Mouse (Mus musculus): ENCODE measurements around the gene Ergic1. TPM values are rescaled to one million over a fixed set of nuclear protein-coding genes. Genes with fewer than 3 reads are reported as not detected.

Ergic1 gene
- 156 and 178 TPM in 2 replicates for polyA plus RNA-seq (2012; rRNA removed)

DNA sequence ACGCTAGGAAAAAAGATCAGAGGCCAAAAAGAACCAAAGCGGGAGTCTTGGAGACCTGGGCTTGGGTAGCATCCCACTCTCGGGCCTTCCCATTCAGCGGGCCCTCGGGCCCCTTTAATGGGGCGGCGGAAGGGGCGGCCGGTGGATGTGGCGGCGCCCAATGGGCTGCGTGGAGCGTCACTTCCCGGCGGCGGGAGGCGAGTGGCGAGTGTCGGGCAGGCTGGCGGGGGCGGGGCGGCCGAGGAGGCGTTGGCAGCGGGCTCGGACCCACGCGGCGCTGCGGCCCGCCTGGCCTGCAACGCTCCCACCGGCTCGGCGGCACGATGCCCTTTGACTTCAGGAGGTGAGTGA is at the start of gene Ergic1:
Ergic1 (plus strand) TSS at position 200 of the 351 bp plus-strand sequence.

DNA sequence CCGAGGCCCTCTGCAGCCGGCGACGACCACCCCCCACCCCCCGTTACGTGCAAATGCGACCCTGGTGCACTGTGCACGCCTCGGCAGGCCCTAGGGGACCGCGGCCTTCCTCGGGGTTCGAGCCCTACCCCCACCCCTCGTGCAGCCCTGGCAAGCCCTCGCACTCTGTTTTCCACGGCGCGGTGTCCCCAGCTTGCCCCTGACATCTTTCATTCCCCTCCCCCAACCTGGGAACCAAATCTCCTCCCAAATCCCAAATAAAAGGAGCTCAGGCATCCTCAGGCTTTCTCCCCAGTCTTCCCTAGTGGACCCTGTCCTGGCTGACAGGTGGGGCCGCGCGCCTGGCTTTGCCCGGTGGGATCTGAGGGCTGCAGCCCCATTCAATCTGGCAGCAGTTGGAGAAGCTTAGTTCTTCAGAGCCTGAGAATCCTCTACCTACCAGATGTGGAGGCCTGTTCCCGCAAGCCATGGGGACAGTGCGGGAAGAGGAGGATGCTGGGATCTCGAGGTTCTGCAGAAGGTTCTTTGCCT is 427 bp downstream of the Ergic1 start, which contains the start of gene Dusp1:
Dusp1 (minus strand) TSS at position 478 of the 531 bp plus-strand sequence.

DNA sequence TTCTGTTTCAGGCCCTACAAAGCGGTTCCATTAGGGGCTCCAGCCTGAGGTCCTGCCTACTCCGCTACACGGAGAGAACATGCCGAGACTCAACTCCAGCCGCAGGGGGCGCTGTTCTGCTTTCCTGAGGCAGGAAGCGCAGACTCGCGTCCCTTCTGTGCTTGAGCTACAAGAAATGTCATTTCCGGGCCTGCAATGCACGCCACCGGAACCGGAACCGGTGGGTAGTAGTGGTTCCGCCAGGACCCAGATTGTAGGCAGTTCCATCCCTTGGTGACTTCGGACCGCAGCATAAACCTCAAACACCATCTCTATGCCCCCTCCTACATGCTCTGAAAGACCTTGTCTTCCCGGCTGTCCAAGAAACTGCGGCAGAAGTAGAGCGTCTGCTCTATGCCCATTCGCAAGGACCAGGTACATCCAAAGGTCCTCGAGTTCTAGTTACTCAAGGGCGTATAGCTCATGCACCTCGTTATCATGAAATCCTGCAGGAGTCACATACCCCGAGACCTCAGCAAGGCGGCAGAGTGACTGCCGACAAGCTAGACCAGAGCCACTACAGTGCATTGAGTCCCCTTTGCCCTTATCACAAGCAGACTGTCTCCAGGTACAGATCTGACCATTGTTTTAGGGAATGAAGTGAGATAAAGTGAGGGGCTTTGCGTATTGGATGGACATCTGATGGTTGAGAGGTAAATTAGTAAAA is 101.8 kb downstream of the Ergic1 start, which contains the start of gene Atp6v0e:
Atp6v0e (plus strand) TSS at position 254 of the 706 bp plus-strand sequence.

Other genes starting within 250 kb of the Ergic1 start
- gene Neurl1b, start 146.7 kb upstream of the Ergic1 start, polyA plus RNA-seq (2012; rRNA removed), result 6.9 and 7.0 TPM in 2 replicates
- 49.6 and 56.7 TPM in 2 replicates for gene Dusp1, start 639 bp downstream of the Ergic1 start, polyA plus RNA-seq (2012; rRNA removed)
- gene Atp6v0e, start 101.7 kb downstream of the Ergic1 start, polyA plus RNA-seq (2012; rRNA removed), result 115 and 124 TPM in 2 replicates
- 8.7 and 9.2 TPM in 2 replicates for gene Crebrf, start 154.2 kb downstream of the Ergic1 start, polyA plus RNA-seq (2012; rRNA removed)
- 41.7 and 46.5 TPM in 2 replicates for gene Bnip1, start 219.6 kb downstream of the Ergic1 start, polyA plus RNA-seq (2012; rRNA removed)